22 mouse cellular contexts compared by ENCODE assay signal in genomic region chr11:6988884-6989824, GRCm38 (mm10).
A peak's percentile ranks its signal among the peaks of the same experiment; 100 is the strongest.
DNase-seq lines count a peak whose midpoint lies in the region; ATAC-seq and TF ChIP-seq lines count a peak whose summit lies in the region.
"Had no signal": no experiment of that assay in that cellular context is flagged by ENCODE, and none has a peak within 500 bp of the region (broad histone marks: within the 10 kb centered on the region; RNA-seq: fewer than 3 reads in every experiment).

No protein-coding gene starts in this region.

- H3K4me2 ChIP-seq in forebrain, postnatal 0 days (ENCODE audit: low read depth): no peak overlapping the region
- H3K4me2 ChIP-seq in hindbrain, embryonic 14.5 days (replicated peaks): no peak overlapping the region
- H3K4me2 ChIP-seq in hindbrain, embryonic 12.5 days (replicated peaks): no peak overlapping the region
- H3K4me2 ChIP-seq in midbrain, embryonic 13.5 days (replicated peaks): no peak overlapping the region
- H3K4me2 ChIP-seq in midbrain, postnatal 0 days (ENCODE audit: low read depth, low read length, poor library complexity, severe bottlenecking): no peak overlapping the region
- H3K4me2 ChIP-seq: embryonic facial prominence, embryonic 12.5 days; forebrain, embryonic 12.5 days; hindbrain, embryonic 15.5 days had no signal

- 0 out of 2 replicates have a peak, but pooled peaks cover 2% of the 10 kb centered on the region for H3K4me1 ChIP-seq in forebrain, embryonic 10.5 days
- H3K4me1 ChIP-seq in forebrain, postnatal 0 days (ENCODE audit: insufficient read depth): no peaks in the 10 kb centered on the region
- H3K4me1 ChIP-seq in hindbrain, embryonic 14.5 days (replicated peaks; ENCODE audit: control insufficient read depth, insufficient read depth, low read length): 0 out of 2 replicates have a peak, but pooled peaks cover 8% of the 10 kb centered on the region
- H3K4me1 ChIP-seq in hindbrain, embryonic 12.5 days: no peaks in the 10 kb centered on the region
- H3K4me1 ChIP-seq in midbrain, embryonic 13.5 days (replicated peaks): peaks cover 16% of the 10 kb centered on the region; the same call in 1 of the 2 replicates
- no peaks in the 10 kb centered on the region for H3K4me1 ChIP-seq in midbrain, postnatal 0 days (ENCODE audit: insufficient read depth, low read length)
- H3K4me1 ChIP-seq: embryonic facial prominence, embryonic 12.5 days had no signal

- no peaks in the 10 kb centered on the region for H3K9me3 ChIP-seq in forebrain, embryonic 10.5 days
- H3K9me3 ChIP-seq in forebrain, postnatal 0 days (ENCODE audit: low read length): no peaks in the 10 kb centered on the region
- H3K9me3 ChIP-seq in hindbrain, embryonic 14.5 days (ENCODE audit: control insufficient read depth, low read length): no peaks in the 10 kb centered on the region
- H3K9me3 ChIP-seq in hindbrain, embryonic 12.5 days (replicated peaks): no peaks in the 10 kb centered on the region
- no peaks in the 10 kb centered on the region; the same call in 1 of the 2 replicates for H3K9me3 ChIP-seq in midbrain, embryonic 13.5 days
- no peaks in the 10 kb centered on the region for H3K9me3 ChIP-seq in midbrain, postnatal 0 days (ENCODE audit: low read length)
- H3K9me3 ChIP-seq: embryonic facial prominence, embryonic 12.5 days; forebrain, embryonic 12.5 days; G1E; hindbrain, embryonic 15.5 days had no signal

- no peak for TF ChIP-seq CTCF in forebrain, postnatal 0 days (IDR thresholded peaks at IDR 0.05; ENCODE audit: low read depth)
- TF ChIP-seq CTCF in midbrain, postnatal 0 days (IDR thresholded peaks at IDR 0.05): no peak

- H3K4me3 ChIP-seq in forebrain, embryonic 10.5 days: no peak overlapping the region
- no peak overlapping the region for H3K4me3 ChIP-seq in forebrain, postnatal 0 days (ENCODE audit: low read depth, low read length)
- no peak overlapping the region for H3K4me3 ChIP-seq in hindbrain, embryonic 14.5 days (replicated peaks; ENCODE audit: low read length)
- no peak overlapping the region for H3K4me3 ChIP-seq in hindbrain, embryonic 12.5 days
- no peak overlapping the region for H3K4me3 ChIP-seq in midbrain, embryonic 13.5 days (replicated peaks)
- no peak overlapping the region for H3K4me3 ChIP-seq in midbrain, postnatal 0 days (ENCODE audit: low read depth, low read length)
- H3K4me3 ChIP-seq: embryonic facial prominence, embryonic 12.5 days; forebrain, embryonic 12.5 days; hindbrain, embryonic 15.5 days had no signal

- DNase-seq in forebrain, embryonic 10.5 days (ENCODE audit: extremely low spot score, low spot score): peak; percentile 2
- no peak for DNase-seq in forebrain, postnatal 0 days
- DNase-seq in hindbrain, embryonic 14.5 days (ENCODE audit: low spot score): no peak
- no peak for DNase-seq in midbrain, postnatal 0 days (ENCODE audit: low spot score)
- no peak for DNase-seq in left cerebral cortex, postnatal 4 days
- no peak for DNase-seq in frontal cortex, postnatal 14 days (ENCODE audit: low spot score in 2 of 2)
- DNase-seq: adrenal gland, adult 8-10 months; adrenal gland, postnatal 36 days; B cell, adult 2 months; cerebellum, adult 11 months; cerebellum, adult 8-10 months; cerebellum, postnatal 14 days; embryo, embryonic 11 days; gastrocnemius, postnatal 14 days; heart, postnatal 10 days had no signal

- no peaks in the 10 kb centered on the region for H3K36me3 ChIP-seq in forebrain, embryonic 10.5 days (replicated peaks)
- H3K36me3 ChIP-seq in forebrain, postnatal 0 days (ENCODE audit: insufficient read depth): no peaks in the 10 kb centered on the region
- H3K36me3 ChIP-seq in hindbrain, embryonic 14.5 days (replicated peaks; ENCODE audit: control insufficient read depth, insufficient read depth): no peaks in the 10 kb centered on the region
- H3K36me3 ChIP-seq in hindbrain, embryonic 12.5 days: no peaks in the 10 kb centered on the region
- no peaks in the 10 kb centered on the region for H3K36me3 ChIP-seq in midbrain, embryonic 13.5 days
- no peaks in the 10 kb centered on the region for H3K36me3 ChIP-seq in midbrain, postnatal 0 days (ENCODE audit: insufficient read depth, low read length)
- H3K36me3 ChIP-seq: embryonic facial prominence, embryonic 12.5 days; forebrain, embryonic 12.5 days; G1E; hindbrain, embryonic 15.5 days had no signal

- no peaks in the 10 kb centered on the region for H3K27me3 ChIP-seq in forebrain, embryonic 10.5 days (ENCODE audit: poor library complexity, severe bottlenecking)
- no peaks in the 10 kb centered on the region for H3K27me3 ChIP-seq in forebrain, postnatal 0 days (ENCODE audit: insufficient read depth, low read length)
- H3K27me3 ChIP-seq in hindbrain, embryonic 14.5 days (ENCODE audit: control insufficient read depth, insufficient read depth, low read length): no peaks in the 10 kb centered on the region
- no peaks in the 10 kb centered on the region for H3K27me3 ChIP-seq in hindbrain, embryonic 12.5 days
- H3K27me3 ChIP-seq in midbrain, embryonic 13.5 days: peaks cover 14% of the 10 kb centered on the region; the same call in 1 of the 2 replicates
- no peaks in the 10 kb centered on the region for H3K27me3 ChIP-seq in midbrain, postnatal 0 days (ENCODE audit: insufficient read depth, low read length)
- H3K27me3 ChIP-seq: embryonic facial prominence, embryonic 12.5 days; forebrain, embryonic 12.5 days; hindbrain, embryonic 15.5 days had no signal

- no peak overlapping the region for H3K9ac ChIP-seq in forebrain, postnatal 0 days
- no peak overlapping the region for H3K9ac ChIP-seq in hindbrain, embryonic 14.5 days
- H3K9ac ChIP-seq in hindbrain, embryonic 12.5 days: no peak overlapping the region
- no peak overlapping the region for H3K9ac ChIP-seq in midbrain, embryonic 13.5 days (replicated peaks)
- H3K9ac ChIP-seq in midbrain, postnatal 0 days (replicated peaks; ENCODE audit: low read length, poor library complexity, severe bottlenecking): no peak overlapping the region
- H3K9ac ChIP-seq: embryonic facial prominence, embryonic 12.5 days; forebrain, embryonic 12.5 days; hindbrain, embryonic 15.5 days had no signal

- intact Hi-C loops in left cerebral cortex, postnatal 4 days (cut with DNase I): no loop called here

- no peak overlapping the region for H3K27ac ChIP-seq in forebrain, embryonic 10.5 days
- no peak overlapping the region for H3K27ac ChIP-seq in forebrain, postnatal 0 days (ENCODE audit: low read depth, low read length)
- H3K27ac ChIP-seq in hindbrain, embryonic 14.5 days: peak overlapping the region; percentile 9; the same call in 1 of the 2 replicates
- no peak overlapping the region for H3K27ac ChIP-seq in hindbrain, embryonic 12.5 days
- H3K27ac ChIP-seq in midbrain, embryonic 13.5 days: no peak overlapping the region
- H3K27ac ChIP-seq in midbrain, postnatal 0 days (ENCODE audit: low read depth, low read length): no peak overlapping the region
- H3K27ac ChIP-seq: embryonic facial prominence, embryonic 12.5 days; forebrain, embryonic 12.5 days; hindbrain, embryonic 15.5 days had no signal

- ATAC-seq in forebrain, postnatal 0 days: no peak
- ATAC-seq in hindbrain, embryonic 14.5 days (ENCODE audit: low FRiP score): no peak
- no peak for ATAC-seq in hindbrain, embryonic 12.5 days (ENCODE audit: low FRiP score)
- 0 out of 2 replicates have a peak, but pooled peaks have one; percentile 57 for ATAC-seq in midbrain, embryonic 13.5 days
- ATAC-seq in midbrain, postnatal 0 days (ENCODE audit: low FRiP score): peak; percentile 69; the same call in 1 of the 2 replicates
- ATAC-seq: CD4-positive, CD25-positive, alpha-beta regulatory T cell, adult 4 months had no signal

- 91% methylated on average over 8 of the region's 8 CpGs for WGBS in forebrain, embryonic 10.5 days
- WGBS in forebrain, postnatal 0 days: 49% methylated on average over 8 of the region's 8 CpGs
- 53% methylated on average over 8 of the region's 8 CpGs for WGBS in hindbrain, embryonic 14.5 days
- 73% methylated on average over 8 of the region's 8 CpGs for WGBS in hindbrain, embryonic 12.5 days
- WGBS in midbrain, embryonic 13.5 days: 18% methylated on average over 8 of the region's 8 CpGs
- 19% methylated on average over 8 of the region's 8 CpGs for WGBS in midbrain, postnatal 0 days

Comparison
In these comparisons a context has a peak if more than half of its experiments do, and no peak if none do; other contexts are left out.
1. ATAC-seq: peak in midbrain, embryonic 13.5 days (single experiment) and midbrain, postnatal 0 days (single experiment); none in forebrain, postnatal 0 days (single experiment), hindbrain, embryonic 14.5 days (single experiment) and hindbrain, embryonic 12.5 days (single experiment).